Mouse (Mus musculus) spleen, adult 2 months (tissue): ENCODE data around the gene Usp24.

Experiments used
- CTCF ChIP-seq: fragments of 200-500 bp; IDR thresholded peaks from 2 replicates; pipeline ENCODE4 v1.5.1; 2011; ENCODE audit warnings: mild to moderate bottlenecking, inconsistent platforms; ENCODE audit not compliant: insufficient read depth, insufficient read length, insufficient replicate concordance; ENCODE audit errors: extremely low read depth
- POLR2A ChIP-seq: fragments of 200-500 bp; IDR thresholded peaks from 2 replicates; pipeline ENCODE4 v1.6.1; 2011; ENCODE audit warnings: low read depth, low read length, inconsistent platforms

GRCm38 (mm10) chr4:106462016-106462415 lies 146.0 kb downstream of the Usp24 start:
- TF ChIP-seq CTCF = no peak
- no peak for TF ChIP-seq POLR2A
